Mouse (Mus musculus): ENCODE data around the gene P3h1. TPM values are rescaled to one million over a fixed set of nuclear protein-coding genes. Genes with fewer than 3 reads are reported as not detected.
A peak's percentile ranks its signal among the peaks of the same experiment; 100 is the strongest.

Gene P3h1
- total RNA-seq, 2 experiments from 2014 or later, result 7.7 to 8.5 TPM

GRCm38 (mm10) chr4:119234348-119234747 lies 1.6 kb downstream of the P3h1 start:
- no peak for DNase-seq (ENCODE audit: low spot score in 2 of 2)

DNA sequence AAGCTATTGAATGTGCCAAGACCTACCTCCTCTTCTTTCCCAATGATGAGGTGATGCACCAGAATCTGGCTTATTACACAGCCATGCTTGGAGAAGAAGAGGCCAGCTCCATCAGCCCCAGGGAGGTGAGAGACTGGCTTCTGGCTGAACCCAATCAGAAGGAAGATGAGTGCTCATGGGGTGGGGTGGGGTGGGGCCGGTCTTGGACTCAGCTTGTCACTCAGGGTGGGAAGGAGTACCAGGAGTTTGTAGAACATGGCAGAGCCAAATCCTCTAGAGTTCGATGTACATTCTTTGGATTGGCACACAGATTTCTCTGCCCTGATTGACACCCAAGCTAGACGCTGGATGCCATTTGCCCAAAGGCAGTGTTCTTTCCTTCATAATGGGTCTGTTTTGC lies 5.9 kb downstream of the P3h1 start:
- DNase-seq (ENCODE audit: low spot score in 2 of 2), result no peak

DNA sequence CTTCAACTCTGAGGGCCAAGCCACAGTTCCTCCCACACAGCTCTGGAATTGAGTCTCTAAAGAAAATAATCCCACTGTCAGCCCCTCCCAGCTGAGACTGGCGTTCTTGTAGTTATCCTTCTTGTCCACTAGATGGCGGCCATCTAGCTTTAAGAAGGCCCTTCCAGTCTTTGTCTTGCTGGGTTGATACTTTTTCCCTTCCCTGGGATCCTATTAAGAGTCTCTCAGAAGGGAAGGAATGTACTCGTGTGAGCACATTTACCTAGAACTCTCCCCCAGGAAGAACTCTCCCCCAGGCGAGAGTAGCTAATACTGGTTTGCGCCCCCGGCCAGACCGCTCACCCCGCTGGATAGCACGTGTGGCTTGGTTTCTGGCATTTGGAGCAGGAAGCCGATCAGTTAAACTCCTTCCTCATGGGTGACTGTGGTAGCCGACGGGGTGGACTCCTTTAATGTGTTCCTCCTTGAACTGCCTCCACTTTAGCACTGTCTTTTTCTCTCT lies 6.5 kb downstream of the P3h1 start:
- peak; percentile 39 to 63 for DNase-seq (ENCODE audit: low spot score in 2 of 2)

- DNase-seq (ENCODE audit: low spot score in 2 of 2), result peak; percentile 49 to 76
These were observed 8.9 kb downstream of the P3h1 start for GRCm38 (mm10) chr4:119241664-119242063.

DNA sequence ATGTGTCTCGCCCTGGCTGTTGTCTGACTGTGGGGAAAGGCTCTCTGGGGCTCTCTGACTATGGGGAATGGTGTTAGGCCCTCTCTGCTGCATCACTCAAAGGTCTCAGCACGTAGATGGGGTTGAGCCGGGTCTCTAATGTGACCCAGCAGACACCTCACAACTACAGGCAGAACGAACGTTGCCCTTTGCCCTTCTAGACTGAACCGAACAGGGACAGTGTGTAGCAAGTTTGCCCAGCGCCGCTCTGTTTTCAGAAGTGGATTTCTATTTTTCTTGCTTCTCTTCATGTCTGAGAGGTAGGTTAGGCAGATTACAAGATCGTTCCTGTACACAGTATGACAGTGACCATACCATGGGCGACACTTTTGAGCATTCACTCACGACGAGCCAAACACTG lies 9.9 kb downstream of the P3h1 start:
- no peak for DNase-seq (ENCODE audit: low spot score in 2 of 2)

DNA sequence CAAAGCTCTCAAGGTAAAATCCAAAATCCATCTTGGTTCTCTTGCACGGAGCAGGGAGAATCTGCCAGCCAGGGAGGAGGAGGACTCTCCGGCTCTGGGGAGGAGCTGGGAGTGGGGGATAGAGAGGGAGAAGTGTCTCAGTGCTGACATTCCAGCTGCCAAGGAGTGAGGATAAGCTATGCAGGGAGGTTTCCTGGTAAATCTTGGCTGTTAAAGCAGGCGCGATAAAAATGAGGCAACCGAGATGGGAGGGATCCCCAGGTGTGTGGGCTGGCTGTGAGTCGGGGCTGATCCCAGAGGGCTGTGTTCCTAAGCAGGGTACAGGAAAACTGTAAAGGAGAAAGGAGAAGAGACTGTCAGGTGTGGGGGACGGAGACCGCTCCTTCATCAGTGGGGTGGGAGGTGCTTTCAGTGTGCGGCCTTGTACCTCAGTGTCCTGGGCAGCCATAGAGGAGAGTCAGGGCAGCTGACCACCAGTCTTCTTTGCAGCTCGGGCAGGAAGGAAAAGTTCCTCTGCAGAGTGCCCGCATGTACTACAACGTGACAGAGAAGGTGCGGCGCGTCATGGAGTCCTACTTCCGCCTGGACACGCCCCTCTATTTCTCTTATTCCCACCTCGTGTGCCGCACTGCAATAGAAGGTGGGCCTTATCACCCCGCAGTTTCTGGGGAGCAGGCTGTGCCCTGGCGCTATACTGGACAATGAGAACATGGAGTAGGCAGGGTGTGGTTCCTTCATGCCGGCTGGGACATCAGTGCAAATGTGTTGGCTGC lies 11.9 kb downstream of the P3h1 start:
- no peak for DNase-seq (ENCODE audit: low spot score in 2 of 2)

- DNase-seq (ENCODE audit: low spot score in 2 of 2), result no peak
These were observed 12.8 kb downstream of the P3h1 start for GRCm38 (mm10) chr4:119245556-119245955.

GRCm38 (mm10) chr4:119245961-119246360 lies 13.2 kb downstream of the P3h1 start:
- no peak for DNase-seq (ENCODE audit: low spot score in 2 of 2)

DNA sequence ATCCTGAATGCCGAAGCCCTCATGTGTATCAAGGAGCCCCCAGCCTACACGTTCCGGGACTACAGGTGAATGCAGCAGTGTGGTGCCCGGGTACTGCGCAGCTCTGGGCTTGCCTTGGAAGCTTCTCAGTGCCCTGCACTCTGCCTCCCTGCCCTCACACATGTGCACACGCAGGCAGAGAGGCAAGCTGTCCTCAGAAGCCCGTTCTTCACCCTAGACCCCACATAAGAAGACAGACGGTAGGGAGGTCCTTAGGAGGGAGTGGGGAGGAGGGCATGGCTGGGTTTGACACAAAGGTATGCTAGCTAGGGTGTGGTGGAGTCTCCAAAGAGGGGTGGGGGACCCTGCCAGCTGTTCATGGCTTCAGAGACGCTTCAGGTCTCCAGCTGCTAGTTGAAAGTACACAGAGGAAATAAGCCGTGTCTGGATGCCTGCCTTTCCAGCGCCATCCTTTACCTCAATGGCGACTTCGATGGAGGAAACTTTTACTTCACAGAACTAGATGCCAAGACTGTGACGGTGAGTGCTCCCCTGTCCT lies 14.0 kb downstream of the P3h1 start:
- no peak for DNase-seq (ENCODE audit: low spot score in 2 of 2)

GRCm38 (mm10) chr4:119247462-119248235 lies 14.9 kb downstream of the P3h1 start:
- DNase-seq (ENCODE audit: low spot score in 2 of 2), result peak; percentile 58 to 79

DNA sequence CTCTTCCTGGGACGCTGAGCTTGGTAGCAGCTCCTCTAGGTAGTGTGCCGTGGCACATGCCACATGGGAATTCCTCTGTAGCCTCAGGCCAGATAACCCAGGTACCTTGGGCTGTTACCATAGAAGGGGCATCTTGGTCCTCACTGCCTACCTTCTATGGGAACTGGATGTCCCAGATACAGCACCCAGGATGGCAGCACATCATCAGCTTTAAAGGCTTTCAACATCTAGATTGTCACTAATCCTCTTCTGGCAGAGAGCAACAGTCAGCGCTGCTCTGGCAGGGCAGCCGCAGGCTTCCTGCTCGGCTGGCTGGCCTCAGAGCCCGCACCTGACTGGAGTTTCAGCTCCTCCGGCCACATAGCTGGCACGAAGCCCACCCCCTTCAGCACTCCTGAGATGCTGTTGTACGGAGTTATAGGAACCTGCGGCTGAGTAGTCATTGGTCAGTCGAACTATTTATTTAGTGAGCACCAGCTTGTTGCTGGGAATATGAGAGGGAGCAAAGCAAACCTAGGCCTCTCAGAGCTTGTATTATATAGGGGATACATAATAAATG lies 15.8 kb downstream of the P3h1 start:
- no peak for DNase-seq (ENCODE audit: low spot score in 2 of 2)

GRCm38 (mm10) chr4:119252025-119252808 lies 19.5 kb downstream of the P3h1 start:
- DNase-seq (ENCODE audit: low spot score in 2 of 2), result no peak

- DNase-seq (ENCODE audit: low spot score in 2 of 2), result peak in 1 of 2 experiments; percentile 53
These were observed 21.4 kb downstream of the P3h1 start for GRCm38 (mm10) chr4:119254012-119254618.

GRCm38 (mm10) chr4:119255351-119255750 lies 22.6 kb downstream of the P3h1 start, which contains the start of gene Cldn19:
Gene Cldn19, plus strand, starts transcription at chr4:119255414.
- no peak for DNase-seq (ENCODE audit: low spot score in 2 of 2)

- no peak for DNase-seq (ENCODE audit: low spot score in 2 of 2)
These were observed 24.4 kb downstream of the P3h1 start for GRCm38 (mm10) chr4:119257083-119257482.

- DNase-seq (ENCODE audit: low spot score in 2 of 2), result no peak
These were observed 26.9 kb downstream of the P3h1 start for GRCm38 (mm10) chr4:119259344-119260254.

DNA sequence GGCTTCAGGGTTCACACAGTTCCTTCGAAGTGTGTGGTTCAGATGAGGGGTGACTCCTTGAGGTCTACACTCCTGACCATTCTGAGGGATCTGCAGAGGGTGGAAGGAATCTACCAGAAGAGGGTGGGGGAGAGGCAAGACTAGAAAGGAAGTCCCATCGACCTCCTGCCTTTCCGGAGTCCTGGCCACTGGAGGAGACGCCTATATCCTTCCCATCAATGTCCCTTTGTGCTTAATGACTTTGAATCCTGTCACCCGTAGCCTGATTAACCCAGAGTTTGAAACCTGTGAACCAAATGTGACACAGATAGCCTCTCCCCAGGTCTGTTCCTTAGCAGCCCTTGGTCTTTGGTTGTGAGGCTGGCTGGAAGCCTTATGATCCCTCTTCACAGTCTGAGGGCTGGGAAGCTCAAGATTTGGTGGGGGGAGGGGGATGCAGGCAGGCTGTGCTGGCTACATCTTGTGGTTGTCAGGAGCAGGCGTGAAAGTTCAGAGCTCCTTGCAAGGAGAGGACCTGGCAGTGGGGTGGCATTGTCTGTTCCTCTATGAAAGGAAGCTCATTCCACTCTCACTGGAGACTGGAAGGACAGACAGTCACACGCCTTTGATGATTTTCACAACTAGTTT lies 28.5 kb downstream of the P3h1 start:
- no peak for DNase-seq (ENCODE audit: low spot score in 2 of 2)

- DNase-seq (ENCODE audit: low spot score in 2 of 2), result no peak
These were observed 29.8 kb downstream of the P3h1 start for GRCm38 (mm10) chr4:119262483-119262882.

DNA sequence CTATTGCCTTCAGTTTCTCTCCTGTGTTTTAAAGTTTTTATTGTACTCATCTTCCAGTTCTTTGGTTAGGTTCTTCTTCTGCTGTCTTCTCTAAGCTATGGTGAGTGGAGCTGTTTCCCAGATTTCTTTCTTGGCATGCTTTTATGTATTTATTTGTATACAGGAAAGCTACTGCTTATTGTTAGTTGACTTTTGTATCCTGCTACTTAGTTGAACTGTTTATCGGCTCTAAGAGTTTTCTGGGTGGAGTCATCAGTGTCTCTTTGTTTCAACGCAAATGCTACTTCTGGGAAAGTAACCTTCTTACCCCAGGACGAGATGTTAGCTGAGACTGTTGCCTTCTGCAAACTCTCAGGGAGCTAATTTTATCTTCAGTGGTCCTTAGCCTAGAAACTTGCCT lies 30.7 kb downstream of the P3h1 start:
- DNase-seq (ENCODE audit: low spot score in 2 of 2), result no peak
